Mouse (Mus musculus) inflammation-experienced regulatory T-cells, adult 6 months (primary cell): ENCODE data around the gene Fam83f. TPM values are rescaled to one million over a fixed set of nuclear protein-coding genes. Genes with fewer than 3 reads are reported as not detected.
A peak's percentile ranks its signal among the peaks of the same experiment; 100 is the strongest.

Source experiments
- ATAC-seq: one replicate; pipeline ENCODE4 v1.8.0; 2017
- polyA plus RNA-seq, 3 experiments: library from polyadenylated mRNA; unstranded; fragments of 100-300 nt; shearing (Covaris generic); gene quantifications; one replicate each; pipeline ENCODE4 v1.2.1; 2017

Gene Fam83f
- polyA plus RNA-seq, 3 experiments from 2014 or later, result not detected

DNA sequence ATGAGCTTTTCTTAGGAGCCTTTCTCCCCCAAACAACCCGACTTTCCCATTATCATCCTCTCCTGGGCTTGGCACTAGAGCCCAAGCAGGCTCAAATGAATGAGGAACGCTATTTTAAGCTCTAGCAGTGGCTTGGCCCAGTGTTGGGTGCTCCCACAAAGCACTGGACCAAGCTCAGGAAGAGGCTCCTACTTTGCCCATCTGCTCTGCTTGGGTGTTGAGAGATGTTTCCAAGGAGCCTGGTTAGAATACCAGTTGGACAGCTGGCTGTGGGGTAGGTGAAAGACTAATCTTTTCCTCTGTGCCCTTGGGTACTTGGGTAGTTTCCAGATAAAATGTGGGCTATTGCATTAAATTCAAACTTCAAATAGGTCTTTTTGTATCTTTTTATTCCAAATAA is 1.2 kb downstream of the Fam83f start:
- ATAC-seq, result no peak

DNA sequence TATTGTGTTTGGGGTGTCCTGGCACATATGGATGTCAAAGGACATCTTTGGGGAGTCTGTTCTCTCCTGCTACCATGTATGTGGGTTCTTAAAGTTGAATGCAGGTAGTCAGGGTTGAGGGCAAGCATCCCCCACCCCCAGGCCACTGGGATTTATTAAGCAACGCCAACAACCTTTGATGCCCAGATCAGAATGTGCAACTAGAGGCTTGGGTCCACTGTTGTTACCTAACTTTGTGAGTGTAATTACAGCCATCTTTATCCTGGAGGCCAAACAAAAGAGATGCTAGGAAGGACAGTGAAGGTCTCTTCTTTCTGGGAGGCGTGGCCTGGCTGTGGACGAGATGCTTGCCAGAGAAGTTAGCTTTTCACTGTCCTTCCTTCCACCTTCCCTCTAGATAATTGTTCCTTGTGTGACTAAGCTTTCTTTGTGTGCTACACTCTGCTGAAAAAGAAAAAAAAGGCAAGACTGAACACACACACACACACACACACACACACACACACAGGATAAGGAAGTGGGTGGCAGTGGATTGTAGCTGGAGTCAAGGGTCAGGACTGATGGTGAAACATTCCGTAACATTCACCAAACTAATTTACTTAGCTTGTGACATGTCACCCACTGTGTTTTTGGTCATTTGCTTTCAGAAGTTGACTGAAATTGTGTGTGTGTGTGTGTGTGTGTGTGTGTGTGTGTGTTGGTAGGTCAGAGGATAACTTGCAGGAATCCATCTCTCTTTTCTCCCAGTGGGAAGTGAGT is 1.9 kb downstream of the Fam83f start:
- ATAC-seq, result no peak

DNA sequence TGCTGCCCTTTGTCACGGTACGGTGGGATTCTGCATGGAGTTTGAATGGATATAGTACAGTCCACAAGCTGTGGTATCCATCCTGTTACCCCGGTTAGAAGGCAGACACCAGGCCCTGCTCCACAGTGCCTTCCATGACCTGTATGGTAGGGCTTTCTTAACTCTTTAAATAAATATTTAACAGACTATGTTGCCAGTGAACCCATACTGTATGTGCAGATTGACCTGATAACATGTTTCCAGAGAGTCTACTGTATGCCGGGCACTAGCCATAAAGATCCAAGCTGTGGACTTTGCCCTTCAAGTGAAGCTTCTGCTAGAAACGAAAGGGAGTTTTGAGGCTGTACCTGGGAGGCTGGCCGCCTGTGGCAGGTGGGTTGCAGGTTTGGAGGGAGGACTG is 3.1 kb downstream of the Fam83f start:
- no peak for ATAC-seq

DNA sequence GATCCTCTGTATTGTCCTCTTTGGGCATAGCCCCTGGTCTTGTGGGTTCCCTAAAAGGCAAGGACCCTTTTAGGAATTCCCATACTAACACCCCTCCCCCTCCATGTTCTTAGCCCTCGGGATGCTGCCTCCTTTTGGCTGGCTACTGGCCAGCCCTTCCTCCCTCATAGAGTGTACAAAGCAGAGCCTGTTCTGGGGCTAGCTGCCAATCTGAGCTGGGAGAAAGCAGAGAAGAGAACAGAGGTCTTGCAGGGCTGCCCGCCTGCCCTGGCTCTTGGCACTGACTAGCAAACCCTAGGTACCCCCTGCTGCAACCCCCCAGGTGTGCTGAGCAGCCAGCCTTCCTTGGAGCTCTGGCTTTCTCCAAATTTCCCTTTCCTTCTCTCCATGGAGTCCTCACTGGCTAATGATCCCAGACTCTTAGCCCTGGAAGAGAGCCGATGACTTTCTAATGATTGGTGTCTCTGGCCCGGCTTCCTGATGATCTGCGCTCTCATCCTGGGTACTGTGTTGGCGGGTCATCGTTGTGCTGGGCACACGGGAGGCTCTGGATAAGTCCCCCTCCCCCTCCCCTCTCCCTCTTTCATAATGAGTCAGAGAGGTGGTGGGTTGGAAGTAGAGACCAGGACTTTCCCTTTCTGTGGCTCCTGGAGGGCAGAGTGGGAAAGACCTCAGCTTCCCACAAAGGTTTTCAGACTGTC is 8.0 kb downstream of the Fam83f start:
- ATAC-seq, result no peak

DNA sequence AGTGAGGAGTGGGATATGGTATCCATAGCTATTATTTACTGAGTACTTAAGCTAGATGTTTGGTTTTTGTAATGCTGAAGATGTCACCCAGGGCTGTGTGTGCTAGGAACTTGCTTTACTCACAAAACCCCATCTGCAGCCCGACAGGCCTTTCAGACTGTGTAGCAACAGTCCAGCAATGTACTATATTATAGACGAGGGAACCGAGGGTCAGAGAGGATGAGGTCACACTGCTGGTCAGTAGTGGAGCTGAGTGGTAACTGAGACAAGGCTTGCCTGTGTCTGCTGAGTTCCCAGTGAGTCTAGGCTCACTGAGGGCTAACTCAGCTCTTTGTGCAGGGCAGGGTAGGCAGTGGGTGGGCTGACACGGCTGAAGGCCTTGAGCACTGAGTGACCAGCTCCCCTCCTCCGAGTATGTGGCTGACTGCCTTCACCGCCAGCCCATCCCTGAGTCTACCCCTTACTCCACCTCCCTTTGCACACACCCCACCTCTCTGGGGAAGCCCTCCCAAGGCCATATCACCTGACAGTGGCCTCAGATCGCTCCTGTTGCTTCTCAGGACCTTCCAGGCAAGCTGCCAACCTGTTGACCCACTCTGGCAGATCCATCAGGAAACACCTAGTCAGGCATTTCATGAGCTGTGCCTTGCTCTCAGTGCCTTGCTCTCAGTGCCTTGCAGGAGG is 8.8 kb downstream of the Fam83f start:
- ATAC-seq, result no peak

DNA sequence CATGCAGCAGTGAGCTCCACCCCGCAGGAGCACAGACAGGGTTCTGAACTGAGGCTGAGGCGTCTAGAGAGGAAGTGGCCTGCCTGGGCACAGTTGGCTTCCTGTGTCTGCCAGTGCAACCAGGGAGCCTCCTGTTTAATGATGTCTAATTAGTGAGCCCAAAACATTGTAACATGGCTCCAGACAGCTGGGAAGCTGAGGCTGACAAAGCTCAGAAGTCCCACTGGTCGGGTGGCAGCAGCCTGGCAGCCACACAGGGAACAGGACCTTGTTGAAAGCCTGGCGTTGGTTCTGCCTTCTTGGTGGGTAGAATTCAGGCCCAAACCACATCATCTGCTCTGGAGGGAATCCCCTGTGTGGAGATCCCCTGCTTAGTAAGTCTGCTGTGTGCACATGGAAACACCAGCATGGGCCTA is 9.8 kb downstream of the Fam83f start:
- ATAC-seq, result peak; percentile 95

DNA sequence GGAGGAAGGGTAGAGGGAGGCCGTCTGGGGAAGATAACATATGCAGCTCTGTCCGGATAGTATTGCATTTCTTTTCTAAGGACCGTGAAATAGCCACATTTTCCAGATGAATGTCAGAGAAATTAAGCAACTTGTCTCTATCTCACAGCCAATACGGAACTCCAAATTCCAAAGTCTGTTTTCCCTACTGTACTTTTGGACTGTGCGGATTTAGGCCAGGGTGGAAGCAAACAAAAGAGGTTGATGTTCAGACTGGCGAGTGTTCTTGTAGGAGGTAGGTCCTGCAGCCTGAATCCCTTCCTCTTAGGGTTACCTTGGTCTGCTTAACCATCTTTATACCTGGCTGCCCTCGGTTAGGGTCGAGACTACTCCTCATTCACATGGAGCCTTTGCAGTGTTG is 10.7 kb downstream of the Fam83f start:
- ATAC-seq, result no peak

DNA sequence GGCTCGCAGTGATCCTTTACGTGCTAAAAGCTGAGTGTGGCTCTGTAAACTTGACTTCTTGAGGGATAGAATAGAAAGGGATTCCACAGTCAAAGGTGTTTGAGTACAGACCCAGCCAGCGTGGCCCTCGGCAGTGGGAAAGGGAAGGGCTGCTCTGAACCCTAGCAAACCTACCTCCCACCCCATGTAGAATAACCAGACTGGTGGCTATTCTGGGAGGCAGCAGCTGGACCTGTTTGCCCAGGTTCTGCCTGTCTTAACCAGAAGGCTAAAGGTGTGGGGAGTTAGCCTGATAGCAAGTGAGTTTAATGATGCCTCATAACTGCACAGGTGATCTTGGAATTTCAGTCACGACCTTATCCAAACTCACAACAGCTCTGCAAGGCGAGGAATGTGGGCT is 11.5 kb downstream of the Fam83f start:
- no peak for ATAC-seq

DNA sequence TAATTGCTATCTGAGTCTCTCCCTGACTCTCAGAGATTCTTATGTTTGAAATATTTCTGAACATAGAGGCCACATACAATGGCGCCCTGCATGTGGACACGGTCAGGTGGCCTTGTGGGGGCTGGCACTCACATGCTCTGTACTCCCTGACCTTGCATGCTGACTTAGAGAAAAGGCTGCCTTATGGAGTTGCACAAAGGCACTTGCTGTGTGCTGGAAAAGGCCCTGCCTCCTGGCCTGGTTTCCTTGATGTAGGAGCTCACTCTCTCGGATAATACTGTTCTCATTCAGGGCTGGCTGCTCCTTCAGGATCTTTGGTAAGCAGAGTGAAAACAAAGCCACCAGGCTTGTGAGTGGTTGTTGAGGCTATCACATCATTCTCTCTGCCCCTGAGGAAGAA is 12.3 kb downstream of the Fam83f start:
- ATAC-seq, result no peak

DNA sequence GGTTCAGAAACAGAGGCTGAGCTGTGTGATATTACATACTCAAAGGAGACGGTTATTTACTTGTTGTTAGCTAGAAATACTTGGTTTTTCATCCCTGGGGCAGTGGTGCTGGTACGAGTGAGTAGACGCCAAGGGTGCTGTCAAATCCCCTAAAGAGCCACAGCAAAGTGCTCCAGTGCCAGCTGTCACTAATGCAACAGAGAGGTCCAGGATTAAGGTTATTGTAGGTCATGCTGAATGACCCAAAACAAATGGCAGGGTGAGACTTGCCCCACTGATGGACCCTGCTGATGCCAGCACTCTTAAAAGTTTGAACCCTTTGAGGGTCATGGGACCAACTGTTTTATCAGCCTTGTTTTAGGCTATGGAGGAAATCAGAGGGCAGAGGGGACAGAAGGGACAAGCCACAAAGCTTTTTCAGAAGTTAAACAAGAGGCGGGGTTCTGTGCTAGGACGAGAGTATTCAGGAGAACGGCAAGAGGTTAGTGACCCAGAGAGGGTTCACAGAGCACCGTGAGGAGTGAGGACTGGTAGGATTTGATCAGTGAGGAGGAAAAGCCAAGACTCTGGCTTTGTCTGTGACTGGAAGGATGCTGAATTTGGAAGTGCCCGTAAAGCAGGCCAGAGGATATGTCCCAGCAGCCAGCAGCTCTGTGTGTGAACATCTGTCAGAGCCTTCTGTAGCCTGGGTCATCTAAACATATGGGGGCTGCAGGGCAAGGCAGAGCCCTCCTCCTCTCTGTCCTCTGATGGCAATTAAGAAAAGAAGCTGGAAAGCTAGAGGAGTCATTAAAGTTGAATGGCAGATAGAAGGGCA is 13.3 kb downstream of the Fam83f start:
- ATAC-seq, result no peak

DNA sequence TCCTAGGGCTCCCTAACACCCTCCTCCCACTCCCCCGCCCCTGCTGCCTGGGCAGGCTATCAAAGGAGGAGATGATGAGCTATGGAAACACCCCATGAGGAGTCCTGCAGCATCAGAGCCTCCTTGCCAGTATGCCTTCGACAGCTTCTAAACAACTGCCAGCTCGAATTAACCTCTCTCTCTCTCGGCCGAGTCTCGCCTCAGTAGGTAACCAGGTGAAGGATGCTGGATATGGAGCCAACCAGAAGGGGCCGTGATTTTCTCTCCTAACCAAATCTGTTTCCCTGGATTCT is 13.9 kb downstream of the Fam83f start:
- no peak for ATAC-seq

DNA sequence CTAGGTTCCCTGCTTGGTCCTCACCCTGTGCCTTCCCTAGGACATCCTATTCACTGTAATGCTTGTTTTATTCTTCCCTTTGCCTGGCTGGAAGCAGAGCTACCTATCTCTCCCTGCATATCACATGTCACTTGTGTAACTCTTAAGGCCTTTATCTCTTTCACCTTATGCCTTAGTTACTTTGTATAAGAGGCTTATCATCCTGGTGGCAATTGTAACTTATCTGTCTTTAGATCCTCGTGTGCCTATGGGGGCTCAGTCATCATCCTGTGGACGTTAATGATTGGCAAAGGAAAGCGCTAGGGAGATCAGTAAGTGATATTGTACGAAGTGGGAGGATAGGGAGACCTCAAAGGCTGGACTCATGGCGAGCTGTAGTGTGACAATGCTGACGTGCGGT is 16.9 kb downstream of the Fam83f start:
- ATAC-seq, result no peak

DNA sequence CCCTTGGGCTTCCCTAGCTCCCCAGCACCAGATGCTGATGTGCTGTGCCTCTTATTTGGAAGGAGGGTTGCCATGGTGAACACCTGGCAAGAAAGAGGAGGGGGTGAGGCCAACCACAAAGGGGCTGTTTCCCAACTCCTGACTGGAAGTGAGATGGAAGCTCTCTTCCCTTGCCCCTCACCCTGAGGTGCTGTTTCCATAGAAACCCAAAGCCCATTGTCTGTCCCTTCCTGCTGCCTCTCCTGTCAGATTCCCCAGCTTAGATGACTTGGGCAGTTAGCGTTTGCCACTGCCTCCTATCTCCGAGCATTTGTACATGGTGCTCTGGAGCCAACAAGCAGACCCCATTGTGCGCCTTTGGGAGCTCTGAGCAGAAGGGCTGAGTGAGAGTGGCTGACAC is 21.8 kb downstream of the Fam83f start:
- no peak for ATAC-seq

DNA sequence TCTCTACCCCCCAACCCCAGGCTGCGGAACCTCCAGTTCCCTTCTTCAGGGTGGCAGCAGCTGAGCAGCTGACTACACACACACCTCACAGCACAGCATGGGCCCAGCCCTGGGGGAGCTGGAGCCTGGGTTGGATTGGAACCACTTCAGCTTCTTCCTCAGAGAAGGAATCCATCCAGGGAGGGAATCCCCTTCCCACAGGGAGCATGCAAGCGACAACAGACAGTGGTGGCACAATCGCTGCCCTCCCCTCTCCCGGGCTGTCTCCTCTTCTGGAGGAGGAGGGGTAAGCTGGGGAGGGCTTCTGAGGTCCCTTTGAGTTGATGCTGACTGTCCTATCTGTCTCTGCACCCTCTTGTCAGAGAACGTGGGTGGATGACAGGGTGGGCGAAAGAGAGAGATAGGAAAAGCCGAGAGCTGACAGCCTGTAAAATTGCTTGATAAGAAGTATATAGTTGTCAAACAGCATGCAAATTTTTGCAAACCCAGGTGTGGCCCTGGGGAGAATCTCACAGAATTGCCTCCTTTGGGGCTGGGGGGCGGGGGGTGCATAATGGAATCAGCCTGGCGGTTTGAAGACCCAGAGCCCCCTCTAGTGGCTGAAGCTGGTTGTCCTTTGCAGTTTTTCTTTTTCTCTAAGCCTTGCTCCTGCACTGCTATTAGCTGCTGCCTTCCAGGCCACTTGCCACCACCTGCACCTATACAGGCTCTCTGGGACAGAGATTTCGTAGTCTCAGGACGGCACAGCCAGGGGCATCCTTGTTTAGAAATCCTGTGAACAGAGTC is 22.7 kb downstream of the Fam83f start:
- no peak for ATAC-seq

DNA sequence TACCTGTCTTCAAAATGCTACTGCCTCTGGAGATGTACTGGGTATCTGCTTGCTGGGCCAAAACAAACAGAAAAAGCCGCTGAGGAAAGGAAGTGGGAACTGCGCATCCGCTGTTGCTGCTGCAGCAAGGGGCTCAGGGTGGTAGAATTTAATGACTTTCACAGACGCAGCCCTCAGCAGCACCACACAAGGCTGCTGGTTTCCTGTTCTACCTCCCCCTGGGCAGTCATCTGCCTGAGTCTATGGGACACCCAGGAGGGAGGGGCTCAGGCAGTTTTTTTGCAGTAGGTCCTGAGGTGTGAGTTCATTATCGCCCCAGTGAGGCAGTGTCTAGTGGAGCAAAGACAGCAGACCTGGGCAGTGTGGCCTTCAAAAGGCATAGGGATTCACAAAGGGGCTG is 25.9 kb downstream of the Fam83f start:
- ATAC-seq, result peak; percentile 98

DNA sequence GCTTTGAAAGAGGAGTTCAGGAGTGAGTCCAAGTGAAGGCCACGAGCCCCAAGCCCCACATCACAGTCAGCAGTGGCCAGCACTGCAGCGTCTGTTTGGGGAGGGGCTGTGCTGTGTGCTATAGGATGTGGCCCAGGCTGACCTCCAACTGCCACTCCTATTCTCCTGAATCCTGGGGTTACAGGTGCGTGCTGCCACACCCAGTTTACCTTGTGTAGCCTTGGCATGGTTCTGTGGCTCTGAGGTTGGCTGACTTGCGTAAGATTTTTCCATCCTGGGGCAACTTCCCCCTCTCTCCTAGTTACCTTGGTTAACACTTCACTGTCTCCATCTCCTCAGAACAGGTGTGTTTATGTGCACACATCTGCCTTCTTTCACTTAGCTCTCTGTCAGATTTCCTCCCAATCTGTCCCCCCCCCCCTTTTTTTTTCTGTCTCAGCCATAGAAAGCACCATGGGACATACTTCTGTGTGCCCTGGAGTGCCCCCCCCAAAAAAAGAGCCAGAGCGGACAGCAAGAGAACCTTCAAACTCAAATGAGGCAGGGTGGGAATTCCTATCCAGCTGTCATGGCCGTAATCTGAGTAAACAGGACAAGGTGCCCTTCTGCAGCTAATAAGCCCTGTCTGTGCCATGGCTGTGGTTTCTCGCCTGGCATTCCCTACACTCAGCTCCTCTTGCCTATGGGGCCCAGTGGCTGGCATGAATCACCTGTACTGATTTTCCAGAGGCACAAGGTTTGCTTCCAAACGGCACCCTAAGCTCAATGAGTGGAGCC is 30.0 kb downstream of the Fam83f start:
- ATAC-seq, result no peak

DNA sequence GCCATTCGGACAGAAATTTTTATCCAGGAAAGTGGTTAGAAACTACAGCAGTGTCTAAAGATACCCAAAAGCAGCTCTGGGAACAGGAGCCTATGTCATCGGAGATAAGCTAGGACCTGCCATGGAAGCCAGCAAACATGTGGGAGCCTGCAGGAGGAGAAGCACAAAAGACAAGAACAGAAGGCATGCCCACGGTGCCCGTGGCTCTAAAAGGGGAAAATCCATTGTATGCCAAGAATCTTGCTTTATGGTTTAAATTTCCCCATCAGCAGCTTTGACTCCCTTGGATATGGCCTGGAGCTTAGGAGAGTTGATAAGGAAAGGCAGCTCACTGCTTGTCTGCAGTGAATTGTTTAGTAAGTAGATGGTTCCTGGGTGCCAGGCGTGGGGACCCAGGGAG is 31.3 kb downstream of the Fam83f start:
- ATAC-seq, result no peak

DNA sequence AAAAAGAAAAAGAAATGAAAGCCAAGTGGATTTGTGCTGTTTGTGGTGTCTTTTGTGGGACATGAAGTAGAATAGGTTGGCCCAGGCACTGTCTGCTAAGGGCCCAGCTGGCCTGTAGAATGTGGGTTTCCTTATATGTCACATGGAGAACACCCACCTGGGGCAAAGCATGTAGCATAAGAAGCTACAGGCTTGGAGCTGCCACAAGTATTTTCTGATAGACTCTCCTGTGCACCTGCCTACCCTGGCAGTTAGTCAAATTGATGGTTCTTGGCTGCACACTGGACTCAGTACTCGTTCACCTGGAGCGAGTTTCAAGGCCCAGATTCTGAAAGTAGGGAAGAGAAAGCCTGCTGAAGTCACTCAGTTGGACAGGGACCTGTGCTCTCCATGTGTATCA is 31.8 kb downstream of the Fam83f start:
- ATAC-seq, result no peak

DNA sequence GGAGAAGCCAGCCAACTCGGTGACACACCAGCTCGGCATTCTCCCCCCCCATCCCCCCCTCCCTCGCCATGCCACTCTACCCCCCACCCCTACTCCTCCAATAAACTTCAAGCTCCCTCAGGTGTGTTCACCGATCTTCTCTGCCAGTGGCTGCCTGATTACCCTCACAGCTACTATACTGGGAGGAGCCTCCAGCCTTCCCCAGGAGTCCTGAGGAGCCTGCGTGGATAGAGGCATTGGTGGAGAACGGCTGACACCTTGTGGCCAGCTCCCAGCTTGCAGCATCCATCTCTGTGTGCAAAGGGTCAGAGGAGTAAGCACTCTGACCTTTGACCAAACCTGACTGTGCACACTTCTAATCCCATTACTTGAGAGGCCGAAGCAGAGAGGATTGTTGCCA is 32.6 kb downstream of the Fam83f start:
- ATAC-seq, result peak; percentile 83

DNA sequence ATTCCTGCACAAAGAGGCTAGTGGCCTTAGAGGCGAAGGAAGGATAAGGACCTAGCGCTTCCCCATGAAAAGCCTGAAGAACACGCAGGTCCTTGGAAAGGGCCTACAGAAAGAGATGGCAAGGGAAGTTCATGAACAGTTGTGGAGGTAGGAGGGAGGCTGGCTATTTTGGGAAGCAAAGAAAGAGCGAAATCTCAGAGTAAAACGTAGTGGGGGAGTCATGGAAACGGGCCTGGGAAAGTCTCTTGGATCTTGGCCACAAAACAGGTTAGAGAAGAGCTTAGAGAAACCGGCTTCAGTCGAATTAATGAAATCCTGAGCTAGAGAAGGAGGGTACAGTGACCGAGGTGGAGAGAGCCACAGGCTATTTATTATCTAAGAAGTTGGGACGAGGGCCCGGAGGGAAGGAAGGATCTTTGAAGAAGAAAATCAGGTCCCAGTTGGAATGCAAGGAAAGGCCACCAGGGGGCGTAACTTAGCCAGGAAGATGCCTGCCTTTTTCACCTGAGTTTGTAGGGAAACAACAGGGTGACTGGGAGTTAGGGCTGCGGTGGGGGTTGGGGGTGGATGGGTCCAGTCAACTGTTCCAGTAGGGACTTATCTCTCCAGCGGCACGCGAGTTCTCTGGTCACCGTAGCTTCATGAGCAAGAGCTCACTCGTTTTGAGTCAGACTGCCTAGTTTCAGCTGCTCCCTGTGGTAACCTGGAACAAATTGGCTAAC is 34.3 kb downstream of the Fam83f start:
- ATAC-seq, result no peak

DNA sequence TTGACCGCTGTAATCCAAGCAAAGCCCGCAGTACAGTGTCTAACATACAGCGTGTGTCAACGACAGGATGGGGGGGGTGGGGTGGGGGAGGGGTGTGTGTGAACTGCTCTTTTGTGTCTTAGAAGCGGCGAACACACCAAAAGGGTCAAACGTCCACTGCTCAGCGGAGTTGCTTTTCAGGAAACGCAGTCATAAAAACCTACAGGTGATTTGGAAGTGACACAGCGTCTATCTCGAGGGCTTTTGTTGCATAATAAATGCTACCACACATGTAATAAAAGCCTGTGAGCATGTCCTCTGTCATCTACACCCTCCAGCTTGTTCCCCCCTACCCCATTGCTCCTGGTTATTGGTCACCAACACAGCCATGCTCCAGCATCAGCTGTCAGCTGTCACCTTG is 34.9 kb downstream of the Fam83f start:
- ATAC-seq, result no peak
